Mouse (Mus musculus): ENCODE results near the gene C2cd2. TPM values are rescaled to one million over a fixed set of nuclear protein-coding genes. Genes with fewer than 3 reads are reported as not detected.

C2cd2 gene
- polyA plus RNA-seq, 1 experiment from 2014 or later: 15.3 TPM

- no peak for ATAC-seq (replicated peaks; ENCODE audit: insufficient number of reproducible peaks, low FRiP score, low TSS enrichment, low read depth)
- no peak overlapping the region for H3K4me2 ChIP-seq (ENCODE audit: low read depth, low read length)
- no peaks in the 10 kb centered on the region; the same call in 1 of the 2 replicates for H3K36me3 ChIP-seq (replicated peaks; ENCODE audit: control insufficient read depth, insufficient read depth, low read depth, low read length)
- H3K27me3 ChIP-seq (ENCODE audit: control insufficient read depth, insufficient read depth, low read length): no peaks in the 10 kb centered on the region
- H3K4me1 ChIP-seq (ENCODE audit: control insufficient read depth, insufficient read depth, low read length): no peaks in the 10 kb centered on the region
- no peak overlapping the region for H3K4me3 ChIP-seq (ENCODE audit: low read depth, low read length)
- no peak overlapping the region for H3K27ac ChIP-seq (replicated peaks; ENCODE audit: low read depth, low read length)
- no peaks in the 10 kb centered on the region for H3K9me3 ChIP-seq (replicated peaks; ENCODE audit: control insufficient read depth, low read length)
- H3K9ac ChIP-seq (replicated peaks; ENCODE audit: low read length): no peak overlapping the region
- no peak for DNase-seq (ENCODE audit: low spot score)
- whole genome bisulfite sequencing: 86% methylated on average over 4 of the region's 4 CpGs
These were observed 87.3 kb downstream of the C2cd2 start for GRCm38 (mm10) chr16:97875101-97875500.

- no peaks in the 10 kb centered on the region for H3K27me3 ChIP-seq (ENCODE audit: control insufficient read depth, insufficient read depth, low read length)
- ATAC-seq (replicated peaks; ENCODE audit: insufficient number of reproducible peaks, low FRiP score, low TSS enrichment, low read depth) (no peak), DNase-seq (ENCODE audit: low spot score) (no peak)
- no peak overlapping the region for H3K9ac ChIP-seq (replicated peaks; ENCODE audit: low read length)
- no peaks in the 10 kb centered on the region for H3K9me3 ChIP-seq (replicated peaks; ENCODE audit: control insufficient read depth, low read length)
- no peak overlapping the region for H3K4me3 ChIP-seq (ENCODE audit: low read depth, low read length)
- 50% methylated on average over 1 of the region's 1 CpGs for WGBS
- no peaks in the 10 kb centered on the region for H3K4me1 ChIP-seq (ENCODE audit: control insufficient read depth, insufficient read depth, low read length)
- no peak overlapping the region for H3K27ac ChIP-seq (replicated peaks; ENCODE audit: low read depth, low read length)
- no peaks in the 10 kb centered on the region; the same call in 1 of the 2 replicates for H3K36me3 ChIP-seq (replicated peaks; ENCODE audit: control insufficient read depth, insufficient read depth, low read depth, low read length)
- H3K4me2 ChIP-seq (ENCODE audit: low read depth, low read length): no peak overlapping the region
These were observed 88.0 kb downstream of the C2cd2 start for GRCm38 (mm10) chr16:97874376-97874775.

- ATAC-seq (replicated peaks; ENCODE audit: insufficient number of reproducible peaks, low FRiP score, low TSS enrichment, low read depth) (no peak), DNase-seq (ENCODE audit: low spot score) (no peak)
- Histone ChIP-seq H3K27ac (replicated peaks; ENCODE audit: low read depth, low read length) (no peak overlapping the region), H3K4me1 (ENCODE audit: control insufficient read depth, insufficient read depth, low read length) (no peaks in the 10 kb centered on the region), H3K9me3 (replicated peaks; ENCODE audit: control insufficient read depth, low read length) (no peaks in the 10 kb centered on the region), H3K27me3 (ENCODE audit: control insufficient read depth, insufficient read depth, low read length) (no peaks in the 10 kb centered on the region), H3K9ac (replicated peaks; ENCODE audit: low read length) (no peak overlapping the region), H3K4me3 (ENCODE audit: low read depth, low read length) (no peak overlapping the region), H3K4me2 (ENCODE audit: low read depth, low read length) (no peak overlapping the region), H3K36me3 (replicated peaks; ENCODE audit: control insufficient read depth, insufficient read depth, low read depth, low read length) (no peaks in the 10 kb centered on the region; the same call in 1 of the 2 replicates)
- WGBS: 84% methylated on average over 5 of the region's 5 CpGs
These were observed 89.7 kb downstream of the C2cd2 start for GRCm38 (mm10) chr16:97872657-97873056.

- Histone ChIP-seq H3K36me3 (replicated peaks; ENCODE audit: control insufficient read depth, insufficient read depth, low read depth, low read length) (no peaks in the 10 kb centered on the region; the same call in 1 of the 2 replicates), H3K4me2 (ENCODE audit: low read depth, low read length) (no peak overlapping the region), H3K27ac (replicated peaks; ENCODE audit: low read depth, low read length) (no peak overlapping the region), H3K27me3 (ENCODE audit: control insufficient read depth, insufficient read depth, low read length) (no peaks in the 10 kb centered on the region), H3K9ac (replicated peaks; ENCODE audit: low read length) (no peak overlapping the region), H3K9me3 (replicated peaks; ENCODE audit: control insufficient read depth, low read length) (no peaks in the 10 kb centered on the region), H3K4me1 (ENCODE audit: control insufficient read depth, insufficient read depth, low read length) (no peaks in the 10 kb centered on the region), H3K4me3 (ENCODE audit: low read depth, low read length) (no peak overlapping the region)
- no peak for ATAC-seq (replicated peaks; ENCODE audit: insufficient number of reproducible peaks, low FRiP score, low TSS enrichment, low read depth)
- WGBS: 72% methylated on average over 6 of the region's 6 CpGs
- DNase-seq (ENCODE audit: low spot score): no peak
These were observed 93.0 kb downstream of the C2cd2 start for GRCm38 (mm10) chr16:97869193-97870102.

GRCm38 (mm10) chr16:97863932-97864467, 98.4 kb downstream of the C2cd2 start:
- H3K4me3 ChIP-seq (ENCODE audit: low read depth, low read length): no peak overlapping the region
- no peak overlapping the region for H3K27ac ChIP-seq (replicated peaks; ENCODE audit: low read depth, low read length)
- no peaks in the 10 kb centered on the region for H3K9me3 ChIP-seq (replicated peaks; ENCODE audit: control insufficient read depth, low read length)
- no peak for DNase-seq (ENCODE audit: low spot score)
- H3K4me2 ChIP-seq (ENCODE audit: low read depth, low read length): no peak overlapping the region
- 80% methylated on average over 3 of the region's 3 CpGs for WGBS
- H3K4me1 ChIP-seq (ENCODE audit: control insufficient read depth, insufficient read depth, low read length): no peaks in the 10 kb centered on the region
- no peak for ATAC-seq (replicated peaks; ENCODE audit: insufficient number of reproducible peaks, low FRiP score, low TSS enrichment, low read depth)
- no peaks in the 10 kb centered on the region for H3K36me3 ChIP-seq (replicated peaks; ENCODE audit: control insufficient read depth, insufficient read depth, low read depth, low read length)
- H3K27me3 ChIP-seq (ENCODE audit: control insufficient read depth, insufficient read depth, low read length): no peaks in the 10 kb centered on the region
- no peak overlapping the region for H3K9ac ChIP-seq (replicated peaks; ENCODE audit: low read length)

GRCm38 (mm10) chr16:97856050-97856449, 106.3 kb downstream of the C2cd2 start:
- ATAC-seq (replicated peaks; ENCODE audit: insufficient number of reproducible peaks, low FRiP score, low TSS enrichment, low read depth): no peak
- H3K9me3 ChIP-seq (replicated peaks; ENCODE audit: control insufficient read depth, low read length): no peaks in the 10 kb centered on the region

GRCm38 (mm10) chr16:97851741-97852319, 110.6 kb downstream of the C2cd2 start, which contains the start of gene Prdm15:
TSS of gene Prdm15 (minus strand) at chr16:97851850.
- Histone ChIP-seq H3K4me2 (ENCODE audit: low read depth, low read length) (peak within 1 kb of the TSS; percentile 67), H3K36me3 (replicated peaks; ENCODE audit: control insufficient read depth, insufficient read depth, low read depth, low read length) (no peaks in the 10 kb centered on the region), H3K27me3 (ENCODE audit: control insufficient read depth, insufficient read depth, low read length) (no peaks in the 10 kb centered on the region), H3K4me3 (ENCODE audit: low read depth, low read length) (peak within 1 kb of the TSS; percentile 91), H3K4me1 (ENCODE audit: control insufficient read depth, insufficient read depth, low read length) (no peaks in the 10 kb centered on the region), H3K27ac (replicated peaks; ENCODE audit: low read depth, low read length) (peak within 1 kb of the TSS; percentile 98), H3K9ac (replicated peaks; ENCODE audit: low read length) (peak within 1 kb of the TSS; percentile 99), H3K9me3 (replicated peaks; ENCODE audit: control insufficient read depth, low read length) (no peaks in the 10 kb centered on the region)
- ATAC-seq (replicated peaks; ENCODE audit: insufficient number of reproducible peaks, low FRiP score, low TSS enrichment, low read depth) (peak; percentile 86), DNase-seq (ENCODE audit: low spot score) (peak; percentile 89)
- 1% methylated on average over 31 of the region's 31 CpGs for WGBS

More at GRCm38 (mm10) chr16:97856050-97856449, 106.3 kb downstream of the C2cd2 start:
- no peaks in the 10 kb centered on the region for H3K27me3 ChIP-seq (ENCODE audit: control insufficient read depth, insufficient read depth, low read length)
- no peak overlapping the region for H3K4me3 ChIP-seq (ENCODE audit: low read depth, low read length)
- H3K36me3 ChIP-seq (replicated peaks; ENCODE audit: control insufficient read depth, insufficient read depth, low read depth, low read length): no peaks in the 10 kb centered on the region
- no peak overlapping the region for H3K27ac ChIP-seq (replicated peaks; ENCODE audit: low read depth, low read length)
- H3K4me2 ChIP-seq (ENCODE audit: low read depth, low read length): no peak overlapping the region
- DNase-seq (ENCODE audit: low spot score): no peak
- H3K9ac ChIP-seq (replicated peaks; ENCODE audit: low read length): no peak overlapping the region
- H3K4me1 ChIP-seq (ENCODE audit: control insufficient read depth, insufficient read depth, low read length): no peaks in the 10 kb centered on the region
